Comparison of ENCODE assay signal across 27 mouse cellular contexts in genomic region chr7:126981601-126982000, GRCm38 (mm10). TPM values are rescaled to one million over a fixed set of nuclear protein-coding genes. Genes with fewer than 3 reads are reported as not detected.
DNase-seq lines count a peak whose midpoint lies in the region; ATAC-seq and TF ChIP-seq lines count a peak whose summit lies in the region.
"Had no signal": no experiment of that assay in that cellular context is flagged by ENCODE, and none has a peak within 500 bp of the region (broad histone marks: within the 10 kb centered on the region; RNA-seq: fewer than 3 reads in every experiment).

No protein-coding gene starts in this region.

- H3K27ac ChIP-seq in small intestine, adult 2 months (ENCODE audit: insufficient read depth, low read depth, low read length) = peak overlapping the region; percentile 19; the same call in 1 of the 2 replicates
- H3K27ac ChIP-seq in forebrain, postnatal 0 days (ENCODE audit: low read depth, low read length) = no peak overlapping the region
- H3K27ac ChIP-seq: embryonic facial prominence, embryonic 13.5 days; embryonic facial prominence, embryonic 15.5 days; forebrain, embryonic 10.5 days; forebrain, embryonic 12.5 days had no signal

- no peak overlapping the region for H3K4me3 ChIP-seq in small intestine, adult 2 months (ENCODE audit: low read depth, low read length)
- H3K4me3 ChIP-seq in forebrain, postnatal 0 days (ENCODE audit: low read depth, low read length) = no peak overlapping the region
- H3K4me3 ChIP-seq: embryonic facial prominence, embryonic 13.5 days; embryonic facial prominence, embryonic 15.5 days; erythroblast, embryonic 14.5 days; forebrain, embryonic 10.5 days; forebrain, embryonic 12.5 days had no signal

- peaks cover 35% of the 10 kb centered on the region for H3K36me3 ChIP-seq in small intestine, adult 2 months (ENCODE audit: control insufficient read depth, insufficient read depth, low read length)
- peaks cover 36% of the 10 kb centered on the region for H3K36me3 ChIP-seq in forebrain, postnatal 0 days (ENCODE audit: insufficient read depth)

- TF ChIP-seq POLR2A in small intestine, adult 2 months (IDR thresholded peaks at IDR 0.05; ENCODE audit: low read depth, low read length) = no peak

- DNase-seq in gastrocnemius, adult 18-20 months (ENCODE audit: low spot score) = peak; percentile 69
- DNase-seq in gastrocnemius, postnatal 36 days = no peak
- DNase-seq in gastrocnemius, postnatal 25 days = peak; percentile 44
- DNase-seq in gastrocnemius, postnatal 14 days = no peak
- peak; percentile 22 for DNase-seq in brain, adult 2 months (ENCODE audit: low read depth, low spot score)
- DNase-seq in forebrain, postnatal 0 days = no peak
- no peak for DNase-seq in testis, postnatal 14 days (ENCODE audit: low spot score)
- DNase-seq: adrenal gland, adult 8-10 months; adrenal gland, postnatal 14 days; adrenal gland, postnatal 36 days; cerebellum, adult 11-12 months; cerebellum, adult 2 months; cerebellum, adult 9-10 months; cerebellum, postnatal 14 days; cerebellum, postnatal 36 days; embryo, embryonic 11 days had no signal

- no peaks in the 10 kb centered on the region for H3K9me3 ChIP-seq in forebrain, postnatal 0 days (ENCODE audit: low read length)
- H3K9me3 ChIP-seq: embryonic facial prominence, embryonic 13.5 days; embryonic facial prominence, embryonic 15.5 days; forebrain, embryonic 10.5 days; forebrain, embryonic 12.5 days had no signal

- 74% methylated on average over 2 of the region's 2 CpGs for WGBS in small intestine, adult 2 months
- WGBS in forebrain, postnatal 0 days = 93% methylated on average over 2 of the region's 2 CpGs

- peaks cover 37% of the 10 kb centered on the region for H3K4me1 ChIP-seq in small intestine, adult 2 months (ENCODE audit: control insufficient read depth, insufficient read depth, insufficient read length, low read length)
- 0 out of 2 replicates have a peak, but pooled peaks cover 7% of the 10 kb centered on the region for H3K4me1 ChIP-seq in forebrain, postnatal 0 days (ENCODE audit: insufficient read depth)

- no peak overlapping the region for H3K9ac ChIP-seq in forebrain, postnatal 0 days
- H3K9ac ChIP-seq: embryonic facial prominence, embryonic 13.5 days; embryonic facial prominence, embryonic 15.5 days; forebrain, embryonic 12.5 days had no signal

- TF ChIP-seq CTCF in small intestine, adult 2 months (IDR thresholded peaks at IDR 0.05; ENCODE audit: extremely low read depth, insufficient read length, insufficient replicate concordance, low read depth, low read length) = no peak
- no peak for TF ChIP-seq CTCF in forebrain, postnatal 0 days (IDR thresholded peaks at IDR 0.05; ENCODE audit: low read depth)

- H3K4me2 ChIP-seq in forebrain, postnatal 0 days (ENCODE audit: low read depth) = no peak overlapping the region
- H3K4me2 ChIP-seq: embryonic facial prominence, embryonic 13.5 days; embryonic facial prominence, embryonic 15.5 days; forebrain, embryonic 12.5 days had no signal

- no peak for ATAC-seq in forebrain, postnatal 0 days
- ATAC-seq: activated CD4-positive, CD25-positive, alpha-beta regulatory T cell, adult 4 months; forebrain, embryonic 14.5 days; forebrain, embryonic 16.5 days; Patski had no signal

- intact Hi-C loops in gastrocnemius, postnatal 36 days (cut with DNase I) = no loop called here
- intact Hi-C loops in gastrocnemius, postnatal 14 days (cut with DNase I; ENCODE audit: low total_unique reads) = loop anchor here (10.0 kb wide), 1 partner anchor 123 kb away; no protein-coding TSS in a partner anchor

- no peaks in the 10 kb centered on the region for H3K27me3 ChIP-seq in small intestine, adult 2 months (ENCODE audit: control insufficient read depth, insufficient read depth, low read length)
- H3K27me3 ChIP-seq in forebrain, postnatal 0 days (ENCODE audit: insufficient read depth, low read length) = no peaks in the 10 kb centered on the region
- H3K27me3 ChIP-seq: embryonic facial prominence, embryonic 13.5 days; embryonic facial prominence, embryonic 15.5 days; forebrain, embryonic 12.5 days; Patski had no signal

RNA-seq across cellular contexts. Expression of gene Cdiptos, which starts 5.7 kb away (rescaled TPM):
- total RNA-seq in gastrocnemius, adult 18-20 months (2021) = under 1 TPM in 1 of 2 experiments, not detected in 1; 0.24 TPM
- total RNA-seq in gastrocnemius, postnatal 36 days (2021) = under 1 TPM; 0.43 to 0.44 TPM
- total RNA-seq in gastrocnemius, postnatal 25 days (2021) = not detected
- total RNA-seq in gastrocnemius, postnatal 14 days (2021) = under 1 TPM; 0.59 to 0.78 TPM
- 0.15 and 0.74 TPM in 2 replicates for polyA plus RNA-seq in small intestine, adult 2 months (2012; rRNA removed)
- total RNA-seq in forebrain, postnatal 0 days (2014; rRNA removed) = not detected in 2 replicates
- 0.53 and 0.62 TPM in 2 replicates for polyA plus RNA-seq in forebrain, postnatal 0 days (2015; fragmentation: Nextera tagmentation; extraction: Ambion mirVana)
- polyA plus RNA-seq: erythroblast, embryonic 14.5 days had no signal

RNA-seq across cellular contexts. Expression of gene Cdipt, which starts 5.9 kb away (rescaled TPM):
- 10 to 100 TPM; 30.7 to 31.5 TPM for total RNA-seq in gastrocnemius, adult 18-20 months (2021)
- 10 to 100 TPM; 28.0 to 37.2 TPM for total RNA-seq in gastrocnemius, postnatal 36 days (2021)
- total RNA-seq in gastrocnemius, postnatal 25 days (2021) = 10 to 100 TPM; 30.5 to 31.2 TPM
- 10 to 100 TPM; 34.9 to 38.5 TPM for total RNA-seq in gastrocnemius, postnatal 14 days (2021)
- 157 and 467 TPM in 2 replicates for polyA plus RNA-seq in small intestine, adult 2 months (2012; rRNA removed)
- total RNA-seq in forebrain, postnatal 0 days (2014; rRNA removed) = 120 and 158 TPM in 2 replicates
- 134 and 137 TPM in 2 replicates for polyA plus RNA-seq in forebrain, postnatal 0 days (2015; fragmentation: Nextera tagmentation; extraction: Ambion mirVana)

RNA-seq across cellular contexts. Expression of gene Sez6l2, which starts 31.2 kb away (rescaled TPM):
- total RNA-seq in gastrocnemius, adult 18-20 months (2021) = 1 to 10 TPM in 1 of 2 experiments, under 1 TPM in 1; 0.87 to 1.2 TPM
- total RNA-seq in gastrocnemius, postnatal 36 days (2021) = 1 to 10 TPM; 1.5 to 2.3 TPM
- total RNA-seq in gastrocnemius, postnatal 25 days (2021) = 1 to 10 TPM; 1.6 to 1.7 TPM
- 1 to 10 TPM; 7.3 to 7.5 TPM for total RNA-seq in gastrocnemius, postnatal 14 days (2021)
- 1.3 and 2.6 TPM in 2 replicates for polyA plus RNA-seq in small intestine, adult 2 months (2012; rRNA removed)
- total RNA-seq in forebrain, postnatal 0 days (2014; rRNA removed) = 104 and 160 TPM in 2 replicates
- 38.3 and 45.3 TPM in 2 replicates for polyA plus RNA-seq in forebrain, postnatal 0 days (2015; fragmentation: Nextera tagmentation; extraction: Ambion mirVana)

RNA-seq across cellular contexts. Expression of gene Asphd1, which starts 32.2 kb away (rescaled TPM):
- not detected for total RNA-seq in gastrocnemius, adult 18-20 months (2021)
- not detected for total RNA-seq in gastrocnemius, postnatal 36 days (2021)
- total RNA-seq in gastrocnemius, postnatal 25 days (2021) = not detected
- not detected for total RNA-seq in gastrocnemius, postnatal 14 days (2021)
- polyA plus RNA-seq in small intestine, adult 2 months (2012; rRNA removed) = 0.18 and 0.19 TPM in 2 replicates
- 14.3 and 37.2 TPM in 2 replicates for total RNA-seq in forebrain, postnatal 0 days (2014; rRNA removed)
- polyA plus RNA-seq in forebrain, postnatal 0 days (2015; fragmentation: Nextera tagmentation; extraction: Ambion mirVana) = 10.3 and 13.6 TPM in 2 replicates
- total RNA-seq: common myeloid progenitor, adult 5-6 weeks had no signal
- polyA plus RNA-seq: erythroblast, embryonic 14.5 days; Patski had no signal

RNA-seq across cellular contexts. Expression of gene Mvp, which starts 32.8 kb away (rescaled TPM):
- 10 to 100 TPM; 27.5 to 40.9 TPM for total RNA-seq in gastrocnemius, adult 18-20 months (2021)
- total RNA-seq in gastrocnemius, postnatal 36 days (2021) = 10 to 100 TPM; 20.3 to 25.7 TPM
- total RNA-seq in gastrocnemius, postnatal 25 days (2021) = 10 to 100 TPM; 20.4 to 23.3 TPM
- total RNA-seq in gastrocnemius, postnatal 14 days (2021) = 10 to 100 TPM; 19.5 to 27.1 TPM
- 148 and 353 TPM in 2 replicates for polyA plus RNA-seq in small intestine, adult 2 months (2012; rRNA removed)
- total RNA-seq in forebrain, postnatal 0 days (2014; rRNA removed) = 4.8 and 6.9 TPM in 2 replicates
- polyA plus RNA-seq in forebrain, postnatal 0 days (2015; fragmentation: Nextera tagmentation; extraction: Ambion mirVana) = 3.3 and 3.4 TPM in 2 replicates

Comparison
In these comparisons a context has a peak if more than half of its experiments do, and no peak if none do; other contexts are left out.
1. DNase-seq: peak in gastrocnemius, adult 18-20 months (single experiment), gastrocnemius, postnatal 25 days (single experiment) and brain, adult 2 months (single experiment); none in gastrocnemius, postnatal 36 days (0 of 2), gastrocnemius, postnatal 14 days (single experiment), forebrain, postnatal 0 days (single experiment) and testis, postnatal 14 days (single experiment).
2. RNA of gene Sez6l2, which starts 31.2 kb away (total RNA-seq): 104 to 160 TPM in forebrain, postnatal 0 days; 7.3 to 7.5 TPM in gastrocnemius, postnatal 14 days, 1.5 to 2.3 TPM in gastrocnemius, postnatal 36 days, 1.6 to 1.7 TPM in gastrocnemius, postnatal 25 days and 0.87 to 1.2 TPM in gastrocnemius, adult 18-20 months; every median in the first group is over 10 times any median in the second.